8 mouse cellular contexts compared by ENCODE assay signal in the genomic region with DNA sequence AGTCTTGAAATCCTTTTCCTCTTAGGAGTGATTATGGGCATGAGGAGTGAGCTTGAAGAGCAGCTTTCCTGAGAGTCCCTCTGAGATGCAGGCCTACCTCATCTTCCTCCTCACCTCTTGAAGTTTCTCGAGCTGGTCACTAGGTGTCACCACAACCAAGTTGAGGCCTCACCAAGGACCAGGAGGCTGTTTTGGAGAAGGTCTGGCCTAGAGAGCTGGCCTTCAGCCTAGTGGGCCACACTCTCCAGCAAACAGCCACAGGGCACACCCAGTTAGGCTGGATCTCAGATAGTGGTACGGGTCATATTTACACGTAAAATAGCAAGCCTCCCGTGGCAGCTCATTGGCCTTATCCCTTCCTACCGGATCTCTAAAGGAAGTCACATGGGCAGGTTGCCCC.
DNase-seq lines count a peak whose midpoint lies in the region; ATAC-seq and TF ChIP-seq lines count a peak whose summit lies in the region.

No protein-coding gene starts in this region.

- no peak overlapping the region for H3K27ac ChIP-seq in kidney, embryonic 15.5 days
- H3K27ac ChIP-seq in forebrain, embryonic 13.5 days: no peak overlapping the region
- no peak overlapping the region for H3K27ac ChIP-seq in hindbrain, postnatal 0 days

- intact Hi-C loops in left cerebral cortex, postnatal 36 days (cut with DNase I): loop anchor here (1.0 to 5.0 kb wide), 3 partner anchors 60 to 388 kb away; partner anchors contain the start of gene Scube1

- peak; percentile 14 for DNase-seq in kidney, adult 11 months
- DNase-seq in brain, embryonic 14.5 days (ENCODE audit: low read depth): peak; percentile 79
- peak; percentile 78 for DNase-seq in hindbrain, postnatal 0 days (ENCODE audit: low spot score)
- peak; percentile 34 to 41 for DNase-seq in left cerebral cortex, postnatal 36 days (ENCODE audit: low spot score in 2 of 2)
- DNase-seq in retina, embryonic 14.5 days (ENCODE audit: low spot score): peak; percentile 73
- no peak for DNase-seq in spleen, postnatal 4 days (ENCODE audit: low spot score in 2 of 2)

- no peaks in the 10 kb centered on the region for H3K36me3 ChIP-seq in kidney, embryonic 15.5 days
- H3K36me3 ChIP-seq in forebrain, embryonic 13.5 days (ENCODE audit: poor library complexity, severe bottlenecking): no peaks in the 10 kb centered on the region
- H3K36me3 ChIP-seq in hindbrain, postnatal 0 days (ENCODE audit: insufficient read depth, low read length): no peaks in the 10 kb centered on the region

- no peaks in the 10 kb centered on the region for H3K9me3 ChIP-seq in kidney, embryonic 15.5 days (replicated peaks)
- H3K9me3 ChIP-seq in forebrain, embryonic 13.5 days (replicated peaks): no peaks in the 10 kb centered on the region
- no peaks in the 10 kb centered on the region for H3K9me3 ChIP-seq in hindbrain, postnatal 0 days (ENCODE audit: low read length)

- peaks cover 25% of the 10 kb centered on the region for H3K4me1 ChIP-seq in kidney, embryonic 15.5 days
- H3K4me1 ChIP-seq in forebrain, embryonic 13.5 days: peaks cover 17% of the 10 kb centered on the region
- 0 out of 2 replicates have a peak, but pooled peaks cover 6% of the 10 kb centered on the region for H3K4me1 ChIP-seq in hindbrain, postnatal 0 days (ENCODE audit: insufficient read depth, low read length)

- H3K4me3 ChIP-seq in kidney, embryonic 15.5 days (replicated peaks): no peak overlapping the region
- no peak overlapping the region for H3K4me3 ChIP-seq in forebrain, embryonic 13.5 days
- no peak overlapping the region for H3K4me3 ChIP-seq in hindbrain, postnatal 0 days (ENCODE audit: low read length)

- ATAC-seq in kidney, embryonic 15.5 days (replicated peaks; ENCODE audit: low FRiP score): no peak
- ATAC-seq in forebrain, embryonic 13.5 days: peak; percentile 71; the same call in 1 of the 2 replicates
- ATAC-seq in hindbrain, postnatal 0 days: peak; percentile 68; the same call in 1 of the 2 replicates

- peaks cover 37% of the 10 kb centered on the region for H3K27me3 ChIP-seq in kidney, embryonic 15.5 days
- H3K27me3 ChIP-seq in forebrain, embryonic 13.5 days: no peaks in the 10 kb centered on the region
- no peaks in the 10 kb centered on the region for H3K27me3 ChIP-seq in hindbrain, postnatal 0 days (ENCODE audit: insufficient read depth, low read length)

- no peak for TF ChIP-seq POLR2A in brain, embryonic 14.5 days (IDR thresholded peaks at IDR 0.05; ENCODE audit: borderline replicate concordance, extremely low read depth, insufficient read depth, insufficient read length, poor library complexity, severe bottlenecking)

- 49% methylated on average over 5 of the region's 5 CpGs for WGBS in kidney, embryonic 15.5 days
- 57% methylated on average over 5 of the region's 5 CpGs for WGBS in forebrain, embryonic 13.5 days
- WGBS in hindbrain, postnatal 0 days: 54% methylated on average over 5 of the region's 5 CpGs

- no peak overlapping the region for H3K4me2 ChIP-seq in kidney, embryonic 15.5 days
- H3K4me2 ChIP-seq in forebrain, embryonic 13.5 days: no peak overlapping the region
- H3K4me2 ChIP-seq in hindbrain, postnatal 0 days (ENCODE audit: low read depth, low read length): no peak overlapping the region

- no peak overlapping the region for H3K9ac ChIP-seq in kidney, embryonic 15.5 days
- no peak overlapping the region for H3K9ac ChIP-seq in forebrain, embryonic 13.5 days
- H3K9ac ChIP-seq in hindbrain, postnatal 0 days (replicated peaks; ENCODE audit: low read length): no peak overlapping the region

- TF ChIP-seq CTCF in brain, embryonic 14.5 days (IDR thresholded peaks at IDR 0.05; ENCODE audit: borderline replicate concordance, extremely low read depth, insufficient read depth, insufficient read length): peak; percentile 76
- peak; percentile 81 for TF ChIP-seq CTCF in hindbrain, postnatal 0 days (IDR thresholded peaks at IDR 0.05; ENCODE audit: low read depth)

Comparison
In these comparisons a context has a peak if more than half of its experiments do, and no peak if none do; other contexts are left out.
1. DNase-seq: peak in kidney, adult 11 months (single experiment), brain, embryonic 14.5 days (single experiment), hindbrain, postnatal 0 days (single experiment), left cerebral cortex, postnatal 36 days (2 of 2) and retina, embryonic 14.5 days (single experiment); none in spleen, postnatal 4 days (0 of 2).